Mouse (Mus musculus) cortical plate, adult 2 months (tissue): ENCODE results near the gene Akap6. TPM values are rescaled to one million over a fixed set of nuclear protein-coding genes. Genes with fewer than 3 reads are reported as not detected.

ENCODE experiments used
- H3K27ac ChIP-seq: fragments of 200-500 bp; 2 replicates; pipeline ENCODE4 v1.5.1; 2012; ENCODE audit warnings: low read length, control low read depth, inconsistent platforms; ENCODE audit not compliant: insufficient read depth
- H3K4me1 ChIP-seq: fragments of 200-500 bp; 2 replicates; pipeline ENCODE4 v1.6.1; 2011; ENCODE audit warnings: low read length; ENCODE audit not compliant: control insufficient read depth, insufficient read depth
- H3K4me3 ChIP-seq: fragments of 200-500 bp; 2 replicates; pipeline ENCODE4 v1.5.1; 2011; ENCODE audit warnings: mild to moderate bottlenecking, low read length, control low read depth; ENCODE audit not compliant: insufficient read depth
- CTCF ChIP-seq: fragments of 200-500 bp; IDR thresholded peaks from 2 replicates; pipeline ENCODE4 v1.5.1; 2011; ENCODE audit warnings: mild to moderate bottlenecking, control low read depth, low read length; ENCODE audit not compliant: insufficient read depth; ENCODE audit errors: extremely low read depth
- POLR2A ChIP-seq: fragments of 200-500 bp; IDR thresholded peaks from 2 replicates; pipeline ENCODE4 v1.6.1; 2011; ENCODE audit warnings: mild to moderate bottlenecking, low read length, control low read depth; ENCODE audit not compliant: insufficient read depth; ENCODE audit errors: extremely low read depth
- polyA plus RNA-seq: library from polyadenylated mRNA; depleted of rRNA; stranded (reverse); fragments of >200 nt; gene quantifications from 2 replicates; pipeline ENCODE4 v1.2.3, GENCODE M21; 2012

Akap6 gene
- polyA plus RNA-seq, 1 experiment: 35.8 TPM

DNA sequence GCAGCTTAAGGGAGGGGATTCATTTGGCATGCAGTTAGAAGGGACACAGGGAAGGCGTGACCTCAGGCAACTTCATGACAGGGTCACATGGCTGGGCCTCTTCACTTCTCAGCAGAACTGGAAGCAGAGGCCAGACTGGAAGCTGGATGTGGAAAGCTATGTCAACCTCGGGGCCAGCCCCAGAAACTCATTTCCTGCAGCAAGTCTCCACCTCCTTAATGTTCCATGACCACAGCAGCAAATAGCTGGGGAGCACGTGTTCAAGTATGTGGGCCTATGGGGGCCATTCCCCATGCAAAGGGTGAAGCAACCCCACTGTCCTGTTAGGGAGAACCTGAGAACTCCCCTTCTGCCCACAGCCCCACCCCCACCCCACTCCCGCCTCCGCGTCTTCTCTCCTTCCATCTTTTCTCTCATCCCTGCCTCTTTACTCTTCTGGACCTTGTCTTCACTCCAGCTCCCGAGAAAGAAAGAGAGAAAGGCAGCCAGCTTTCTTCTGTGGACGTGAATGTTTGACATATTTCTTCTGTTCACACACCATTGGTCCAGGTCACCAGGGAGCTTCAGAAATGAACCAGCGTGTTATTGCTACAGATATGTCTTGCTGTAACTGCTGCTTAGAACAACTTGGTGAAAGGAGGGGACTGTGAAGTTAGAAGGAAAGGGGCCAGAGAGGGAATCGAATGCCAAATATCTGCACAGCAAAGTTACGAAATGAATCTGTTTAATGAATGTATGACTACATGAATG, 194.6 kb downstream of the Akap6 start:
- H3K4me3 ChIP-seq: no peak overlapping the region
- TF ChIP-seq CTCF: no peak
- no peak for TF ChIP-seq POLR2A
- peaks cover 8% of the 10 kb centered on the region; the same call in 1 of the 2 replicates for H3K4me1 ChIP-seq
- no peak overlapping the region for H3K27ac ChIP-seq

DNA sequence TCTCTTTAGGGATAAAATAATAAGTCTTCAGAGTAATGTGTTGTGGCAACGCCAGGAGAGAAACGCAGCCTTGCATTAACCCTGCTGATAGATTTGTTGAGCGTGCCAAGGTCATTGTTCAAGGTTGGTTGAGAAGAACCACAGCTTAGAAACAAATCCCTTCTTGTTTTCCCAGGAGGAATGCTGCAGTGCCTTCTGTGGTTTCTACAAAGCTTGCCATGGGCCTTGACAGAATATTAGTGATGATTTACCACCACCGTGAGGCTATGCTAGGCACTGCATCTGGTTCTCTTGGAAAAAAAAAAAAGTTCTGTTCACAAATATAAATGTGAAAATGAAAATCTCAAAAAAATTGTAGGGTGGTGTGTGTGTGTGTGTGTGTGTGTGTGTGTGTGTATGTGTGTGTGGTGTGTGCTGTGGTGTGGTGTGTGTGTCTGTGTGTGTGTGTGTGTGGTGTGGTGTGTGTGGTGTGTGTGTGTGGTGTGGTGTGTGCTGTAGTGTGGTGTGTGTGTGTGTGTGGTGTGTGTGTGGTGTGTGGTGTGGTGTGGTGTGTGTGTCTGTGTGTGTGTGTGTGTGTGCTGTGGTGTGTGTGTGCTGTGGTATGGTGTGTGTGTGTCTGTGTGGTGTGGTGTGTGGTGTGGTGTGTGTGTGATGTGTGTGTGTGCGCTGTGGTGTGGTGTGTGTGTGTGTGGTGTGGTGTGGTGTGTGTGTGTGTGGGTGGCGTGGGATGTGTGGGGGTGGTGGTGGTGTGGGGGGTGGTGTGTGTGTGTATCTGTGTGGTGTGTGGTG, 196.7 kb downstream of the Akap6 start:
- Histone ChIP-seq H3K4me3 (no peak overlapping the region), H3K27ac (no peak overlapping the region), H3K4me1 (peaks cover 8% of the 10 kb centered on the region; the same call in 1 of the 2 replicates)
- no peak for TF ChIP-seq POLR2A
- peak; percentile 64 for TF ChIP-seq CTCF

DNA sequence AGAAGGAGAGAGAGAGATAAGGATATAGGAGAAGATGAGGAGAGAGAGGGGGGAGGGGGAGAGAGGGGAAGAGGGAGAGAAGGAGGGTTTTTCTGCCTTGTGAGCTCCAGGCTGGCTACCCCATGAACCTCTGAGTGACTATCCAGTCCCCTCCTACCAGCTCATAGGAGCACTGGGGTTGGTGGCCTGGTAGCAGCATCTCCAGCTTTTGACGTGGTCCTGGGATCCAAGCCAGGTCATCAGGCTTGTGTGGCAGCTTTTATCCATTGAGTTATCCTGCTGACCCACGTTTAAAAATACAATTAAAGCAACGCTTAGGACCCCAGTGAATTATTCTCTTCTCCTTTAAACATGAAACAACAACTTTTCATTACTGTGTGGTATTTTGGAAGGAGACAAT, 197.6 kb downstream of the Akap6 start:
- no peak for TF ChIP-seq CTCF
- no peak for TF ChIP-seq POLR2A
- no peak overlapping the region for H3K4me3 ChIP-seq
- peaks cover 8% of the 10 kb centered on the region; the same call in 1 of the 2 replicates for H3K4me1 ChIP-seq
- no peak overlapping the region for H3K27ac ChIP-seq

DNA sequence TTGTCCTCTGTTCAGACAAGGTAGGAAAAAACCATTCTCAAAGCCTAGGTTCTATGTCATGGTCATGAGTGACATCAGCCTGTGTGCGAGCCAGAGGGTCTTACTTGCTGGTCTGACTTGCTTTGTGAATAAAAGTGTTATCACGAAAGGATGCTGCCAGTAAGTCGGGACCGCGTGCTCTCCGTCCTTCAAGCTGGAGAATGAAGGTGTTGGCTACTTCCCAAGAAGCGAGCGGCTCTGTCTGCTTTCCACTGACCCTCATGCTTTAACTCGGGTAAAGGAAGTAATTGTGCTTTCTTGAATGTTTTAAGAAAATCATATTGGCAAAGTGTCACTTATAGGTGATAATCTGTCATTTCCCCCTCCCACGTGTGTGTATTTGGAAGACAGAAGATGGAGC, 198.9 kb downstream of the Akap6 start:
- peaks cover 4% of the 10 kb centered on the region; the same call in 1 of the 2 replicates for H3K4me1 ChIP-seq
- no peak overlapping the region for H3K27ac ChIP-seq
- TF ChIP-seq POLR2A: no peak
- no peak for TF ChIP-seq CTCF
- no peak overlapping the region for H3K4me3 ChIP-seq

DNA sequence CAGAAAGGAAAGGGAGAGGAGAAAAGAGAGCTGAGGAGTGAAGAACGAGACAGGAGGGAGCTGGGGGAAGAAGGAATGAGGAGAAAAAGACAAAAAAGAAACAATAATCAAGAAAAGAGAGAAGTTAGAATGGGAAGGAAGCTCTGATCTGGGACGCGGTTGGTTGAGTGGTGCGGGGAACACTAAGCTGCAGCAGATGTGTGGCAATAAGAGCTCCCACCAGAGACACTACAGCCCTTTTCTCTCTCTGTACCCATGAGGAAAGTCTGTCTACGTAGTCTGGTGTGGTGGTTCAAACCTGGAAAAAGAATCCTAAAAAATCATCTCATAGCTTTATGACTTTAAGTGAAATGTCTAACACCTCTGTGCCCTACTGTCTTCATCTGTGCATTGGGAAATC, 204.9 kb downstream of the Akap6 start:
- TF ChIP-seq POLR2A (no peak), CTCF (no peak)
- Histone ChIP-seq H3K4me3 (no peak overlapping the region), H3K27ac (no peak overlapping the region), H3K4me1 (no peaks in the 10 kb centered on the region)

DNA sequence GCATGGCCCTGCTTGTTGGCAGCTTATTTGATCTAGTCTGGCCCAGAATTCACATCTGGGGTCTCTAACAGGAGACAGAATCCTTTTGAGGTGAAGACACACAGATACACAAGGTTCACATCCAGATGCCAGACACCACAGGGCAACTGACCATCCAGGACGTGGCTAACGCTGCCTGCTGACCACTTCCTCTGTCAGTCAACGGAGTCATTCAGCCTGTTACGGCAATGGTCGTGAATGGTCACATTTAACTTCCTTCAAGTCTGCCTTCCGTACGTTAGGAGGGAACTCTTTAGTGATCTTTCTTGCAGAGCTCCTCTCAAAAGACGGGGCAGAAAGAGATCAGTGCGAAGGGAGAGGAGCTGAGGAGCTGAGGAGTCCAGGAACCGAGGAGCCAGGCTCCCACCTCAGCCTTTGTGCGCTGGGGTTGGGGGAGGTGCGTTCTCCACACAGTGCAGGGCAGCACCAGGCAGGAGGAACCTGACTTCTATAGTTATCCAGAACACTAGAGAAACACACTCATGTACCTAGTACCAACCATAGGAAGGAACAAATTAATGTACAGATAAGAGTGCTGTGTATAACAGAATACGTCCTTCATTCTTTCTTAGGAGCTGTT, 209.4 kb downstream of the Akap6 start:
- H3K27ac ChIP-seq: no peak overlapping the region
- TF ChIP-seq POLR2A (no peak), CTCF (no peak)
- no peaks in the 10 kb centered on the region for H3K4me1 ChIP-seq
- H3K4me3 ChIP-seq: no peak overlapping the region

DNA sequence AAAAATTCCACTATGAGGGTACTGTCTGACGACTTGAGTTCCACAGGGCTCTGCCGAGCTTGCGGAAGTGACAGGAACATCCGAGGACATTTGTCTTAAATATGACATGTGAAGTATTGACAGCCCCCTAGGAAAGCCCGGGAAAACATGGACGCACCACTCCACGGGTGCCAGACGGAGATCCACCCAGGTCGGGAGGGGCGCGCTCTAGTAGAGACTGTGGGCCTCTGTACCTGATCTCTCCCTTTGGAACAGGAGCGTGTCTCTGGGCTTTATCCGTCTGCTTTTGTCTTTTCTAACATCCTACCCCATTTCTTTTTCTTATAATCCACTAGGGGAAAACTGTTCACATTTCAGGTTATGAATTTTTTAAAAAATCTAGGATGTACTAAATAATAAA, 211.2 kb downstream of the Akap6 start:
- TF ChIP-seq POLR2A (no peak), CTCF (no peak)
- H3K27ac ChIP-seq: no peak overlapping the region
- H3K4me1 ChIP-seq: no peaks in the 10 kb centered on the region
- no peak overlapping the region for H3K4me3 ChIP-seq

DNA sequence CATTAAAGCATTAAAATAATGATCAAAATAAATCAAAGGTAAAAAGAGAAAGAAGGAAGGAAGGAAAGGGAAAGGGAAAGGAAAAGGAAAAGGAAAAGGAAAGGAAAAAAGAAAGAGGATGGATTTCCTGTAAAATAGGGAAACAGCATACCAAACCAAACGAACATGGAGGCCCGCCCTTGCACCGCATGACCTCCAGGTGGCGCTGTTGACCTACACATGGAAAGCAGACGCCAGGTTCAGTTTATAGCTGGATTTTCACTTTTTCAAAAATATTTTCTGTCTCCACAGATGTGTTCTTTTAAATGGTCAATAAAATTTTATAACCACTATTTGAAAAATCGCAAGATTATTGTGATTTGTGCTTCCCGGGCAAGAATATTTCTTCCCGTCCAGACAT, 211.6 kb downstream of the Akap6 start:
- peak; percentile 92 for TF ChIP-seq CTCF
- TF ChIP-seq POLR2A: no peak
- Histone ChIP-seq H3K27ac (no peak overlapping the region), H3K4me3 (no peak overlapping the region), H3K4me1 (no peaks in the 10 kb centered on the region)

DNA sequence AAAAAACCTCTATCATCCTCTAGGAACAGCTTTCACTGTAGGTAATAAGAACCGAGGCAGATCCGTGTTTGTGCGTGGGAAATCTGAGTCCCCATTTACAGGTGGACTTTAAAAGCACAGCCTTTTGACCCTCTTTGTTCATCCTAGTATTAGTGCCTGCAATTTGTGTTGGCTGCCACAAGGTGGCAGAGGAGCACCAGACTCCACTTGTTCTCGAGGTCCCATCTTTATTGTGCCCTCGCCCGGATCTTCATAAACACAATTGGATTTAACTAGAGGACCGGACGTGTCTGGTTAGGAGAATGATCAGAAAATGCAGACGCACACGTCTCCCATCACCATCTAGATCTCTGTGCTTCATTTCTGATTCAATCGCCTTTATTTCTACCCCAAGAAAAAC, 219.8 kb downstream of the Akap6 start:
- Histone ChIP-seq H3K4me3 (no peak overlapping the region), H3K27ac (no peak overlapping the region), H3K4me1 (peaks cover 1% of the 10 kb centered on the region; the same call in 1 of the 2 replicates)
- TF ChIP-seq POLR2A (no peak), CTCF (peak; percentile 85)
